Mouse (Mus musculus) inflammation-experienced regulatory T-cells, adult 16 weeks (primary cell): ENCODE data around the gene Crb3. TPM values are rescaled to one million over a fixed set of nuclear protein-coding genes. Genes with fewer than 3 reads are reported as not detected.

Source experiments
- polyA plus RNA-seq: library from polyadenylated mRNA; unstranded; fragments of 100-300 nt; shearing (Covaris generic); gene quantifications from one replicate; pipeline ENCODE4 v1.2.1, GENCODE M21; 2017

The Crb3 gene
- 3.1 TPM for polyA plus RNA-seq

DNA sequence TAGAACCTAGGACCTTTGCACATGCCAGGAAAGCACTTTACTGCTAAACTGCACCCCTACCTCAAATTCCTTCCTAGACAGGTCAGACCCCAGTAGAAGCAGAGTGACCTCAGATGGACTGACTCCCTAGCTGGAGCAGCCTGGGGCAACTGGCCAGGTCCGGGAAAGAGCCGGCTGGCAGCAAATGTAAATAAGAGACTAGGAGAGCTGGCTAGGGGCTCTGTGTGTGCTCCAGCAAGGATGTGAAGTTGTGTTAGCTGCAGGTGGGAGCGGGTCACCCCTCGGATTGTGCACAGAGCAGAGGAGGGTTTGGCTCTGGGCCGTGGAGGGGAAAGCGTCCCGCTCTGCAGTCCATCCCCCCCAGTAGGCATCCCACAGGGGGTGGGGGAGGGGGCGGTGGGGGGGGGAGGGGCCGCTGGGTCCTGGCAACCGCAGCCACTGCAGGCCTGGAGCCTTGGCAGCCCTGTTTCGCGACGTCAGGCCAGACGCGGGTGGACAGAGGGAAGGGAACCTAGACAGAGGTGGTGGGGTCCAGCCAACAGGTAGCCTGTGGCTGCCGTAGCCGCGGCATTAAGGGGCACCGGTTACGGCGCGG is at the start of gene Crb3:
Crb3 (plus strand) TSS at position 215 of the 595 bp plus-strand sequence.

DNA sequence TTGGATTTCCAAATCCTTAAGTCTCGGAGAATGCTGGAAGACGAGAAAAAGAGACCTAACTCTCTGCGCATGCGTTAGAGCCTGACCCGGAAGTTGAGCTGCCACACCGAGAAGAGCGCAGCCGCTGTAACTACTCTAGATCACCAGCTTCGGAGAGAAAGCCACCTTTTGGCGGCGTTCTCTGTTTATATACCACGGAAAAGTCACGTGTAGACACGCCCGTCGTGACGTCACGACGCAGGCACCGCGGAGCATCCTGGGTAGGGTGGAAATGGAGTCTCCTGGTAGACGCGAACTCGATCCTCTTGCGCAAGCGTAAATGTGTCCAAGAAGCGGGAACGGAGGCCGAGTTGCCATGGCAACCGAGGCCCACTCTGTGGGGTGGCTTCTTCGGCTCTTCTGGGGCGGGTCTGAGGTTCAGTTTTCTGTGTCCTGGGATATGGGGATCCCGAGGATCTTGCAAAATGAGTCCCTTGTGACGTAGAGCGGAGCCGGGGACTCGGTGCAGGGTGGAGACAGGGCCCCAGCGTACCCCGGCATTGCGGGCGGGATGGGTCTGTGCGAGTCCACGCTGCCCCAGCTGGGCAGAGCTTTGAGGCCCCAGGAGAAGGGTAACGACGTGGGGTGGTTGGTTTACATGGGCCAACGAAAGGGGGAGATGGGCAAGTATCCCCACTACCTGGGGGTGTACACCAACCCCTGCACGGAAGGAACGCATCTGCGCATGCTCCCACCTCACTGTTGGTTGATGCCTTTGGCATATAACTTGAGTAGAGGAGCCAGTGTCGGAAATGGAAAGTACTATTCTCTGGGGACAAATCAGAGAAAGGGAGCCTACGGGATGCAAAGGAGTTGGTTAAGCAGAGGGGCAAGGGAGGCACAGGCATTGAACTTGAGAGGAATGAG is 47.4 kb upstream of the Crb3 start, which contains the start of the genes Gtf2f1 and Gm17949:
Gtf2f1 (minus strand) TSS at position 53 of the 906 bp plus-strand sequence.
Gm17949 (plus strand) TSS at position 234 of the 906 bp plus-strand sequence.

DNA sequence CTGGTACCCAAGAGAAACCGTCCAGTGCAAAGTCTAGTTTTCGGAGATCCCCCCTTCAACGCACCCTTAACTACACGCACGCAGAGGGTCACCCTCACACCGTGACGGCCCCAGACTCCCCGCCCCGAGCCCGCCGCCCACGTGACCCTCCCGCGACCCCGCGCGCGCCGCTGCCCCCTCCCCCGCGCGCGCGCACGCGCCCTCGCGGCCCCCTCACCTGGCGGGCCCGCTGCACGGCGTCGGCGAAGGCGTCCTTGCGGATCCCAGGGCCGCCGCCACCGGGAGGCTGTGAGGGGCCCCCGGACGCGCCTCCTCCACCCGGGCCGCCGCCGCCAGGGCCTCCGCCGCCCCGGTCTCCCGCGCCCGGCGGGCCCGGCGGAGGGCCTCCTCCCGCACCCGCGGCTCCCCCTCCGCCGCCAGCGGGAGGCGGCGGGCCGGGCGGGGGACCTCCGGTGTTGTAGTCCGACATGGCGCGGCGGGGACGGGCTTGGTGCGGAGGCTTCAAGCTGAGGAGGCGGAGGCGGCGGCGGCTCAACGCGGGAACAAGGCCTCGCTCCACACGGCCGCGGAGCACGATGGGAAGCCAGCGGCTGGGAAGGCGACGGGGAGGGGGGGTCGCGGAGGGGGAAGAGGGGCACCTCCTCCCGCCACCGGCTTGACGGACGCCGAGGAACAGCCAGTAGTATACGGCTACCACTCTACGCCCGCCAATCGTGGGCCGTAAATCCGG is 27.8 kb upstream of the Crb3 start, which contains the start of gene Khsrp:
Khsrp (minus strand) TSS at position 592 of the 730 bp plus-strand sequence.

DNA sequence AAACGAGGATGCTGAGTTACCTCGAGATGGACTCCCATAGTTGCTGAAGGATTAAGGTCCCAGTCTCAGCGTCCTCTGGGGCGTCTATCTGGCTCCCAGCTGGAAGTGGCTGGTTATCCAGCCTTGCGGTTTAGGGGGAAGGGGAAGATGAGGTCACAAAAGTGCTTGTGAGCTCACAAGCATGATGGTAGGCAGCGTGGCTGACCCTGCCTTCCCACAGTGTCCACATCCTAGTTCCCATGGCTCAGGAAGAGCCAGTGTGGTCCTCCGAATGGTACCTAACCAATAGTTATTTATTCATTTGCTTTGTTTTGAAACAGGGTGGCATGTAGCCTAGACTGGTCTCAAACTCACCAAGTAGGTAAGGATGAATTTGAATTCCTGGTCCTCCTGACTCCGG is 17.4 kb upstream of the Crb3 start, which contains the start of gene Slc25a41:
Slc25a41 (minus strand) TSS at position 101 of the 400 bp plus-strand sequence.

DNA sequence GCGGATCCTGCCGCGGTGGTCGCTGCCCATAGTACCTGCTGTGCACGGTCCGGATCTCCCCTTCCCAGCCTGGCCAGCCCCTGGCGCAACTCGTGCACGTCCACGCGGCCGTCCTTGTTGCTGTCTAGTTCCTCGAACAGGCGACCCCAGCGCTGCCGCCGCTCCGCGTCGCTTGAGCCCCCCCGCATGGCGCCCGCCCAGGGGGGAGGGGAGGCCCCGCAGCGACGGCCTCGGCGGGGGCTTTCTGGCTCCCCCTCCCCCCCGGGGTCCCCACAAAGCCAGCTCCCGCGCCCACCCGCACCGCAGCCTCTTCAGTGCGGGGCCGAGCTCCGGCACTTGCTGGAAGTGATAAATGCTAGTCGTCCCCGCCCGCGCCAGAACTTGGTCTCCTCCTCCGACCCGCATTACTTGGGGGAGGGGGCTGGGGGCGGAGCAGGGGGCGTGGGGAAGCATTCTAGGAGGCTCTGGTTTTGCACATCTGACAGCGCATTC is 627 bp downstream of the Crb3 start, which contains the start of gene Slc25a23:
Slc25a23 (minus strand) TSS at position 378 of the 492 bp plus-strand sequence.

DNA sequence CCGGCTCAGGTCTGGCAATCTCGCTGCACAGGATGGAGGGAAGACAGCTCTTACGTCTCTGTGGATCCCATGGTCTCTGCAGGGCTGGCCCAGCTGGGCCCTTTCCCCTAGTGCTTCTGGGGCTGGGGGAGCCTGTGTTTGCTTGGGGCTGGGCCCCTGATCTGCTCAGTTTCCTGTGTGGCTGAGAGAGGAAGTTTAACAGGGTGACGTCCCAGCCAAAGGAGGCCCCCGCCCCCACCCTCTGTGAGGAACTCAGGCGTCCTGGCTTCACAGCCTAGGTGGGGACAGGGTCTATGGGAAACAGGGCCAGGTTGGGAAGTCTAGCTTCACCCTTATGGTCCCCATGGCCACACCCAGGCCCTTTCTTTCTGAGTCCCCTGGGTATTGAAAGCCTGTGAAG is 19.4 kb downstream of the Crb3 start, which contains the start of gene Dennd1c:
Dennd1c (minus strand) TSS at position 179 of the 400 bp plus-strand sequence.

DNA sequence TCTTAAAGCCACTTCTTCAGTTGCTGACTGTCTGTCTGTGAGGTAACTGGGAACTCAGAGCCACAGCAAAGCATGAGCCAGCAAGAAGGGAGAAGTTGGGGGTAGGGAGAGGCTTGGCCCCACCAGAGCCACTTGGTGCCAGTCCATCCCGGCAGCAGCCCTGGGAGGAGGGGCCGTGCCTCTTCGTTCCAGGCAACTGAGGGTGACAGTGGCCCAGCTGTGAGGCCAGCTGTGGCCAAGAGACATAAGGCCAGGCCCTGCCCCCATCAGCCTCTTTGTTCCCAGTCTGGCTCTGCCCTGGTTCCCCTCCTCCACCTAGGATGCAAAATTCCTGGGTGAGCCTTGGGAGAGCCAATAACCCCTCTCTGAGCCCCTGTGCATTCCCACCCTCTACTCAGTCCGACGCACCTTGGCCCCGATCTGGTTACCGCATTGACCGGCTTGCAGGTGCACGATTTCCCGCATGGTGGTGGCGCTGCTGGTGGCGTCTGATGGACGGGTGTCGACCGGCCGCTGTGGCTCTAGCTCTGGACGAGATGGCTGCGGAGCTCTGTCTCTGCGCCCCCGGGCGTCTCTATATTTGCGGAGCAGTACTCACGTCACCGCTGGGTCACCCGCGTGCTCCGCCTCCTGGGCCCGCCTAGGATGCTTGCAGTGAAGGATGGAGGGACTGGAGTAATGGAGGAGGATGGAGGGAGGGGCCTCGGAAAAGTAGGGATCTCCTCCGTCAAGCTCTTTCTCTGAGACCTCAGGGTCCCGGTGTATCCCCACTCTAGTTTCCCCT is 28.3 kb downstream of the Crb3 start, which contains the start of gene Tubb4a:
Tubb4a (minus strand) TSS at position 734 of the 784 bp plus-strand sequence.

DNA sequence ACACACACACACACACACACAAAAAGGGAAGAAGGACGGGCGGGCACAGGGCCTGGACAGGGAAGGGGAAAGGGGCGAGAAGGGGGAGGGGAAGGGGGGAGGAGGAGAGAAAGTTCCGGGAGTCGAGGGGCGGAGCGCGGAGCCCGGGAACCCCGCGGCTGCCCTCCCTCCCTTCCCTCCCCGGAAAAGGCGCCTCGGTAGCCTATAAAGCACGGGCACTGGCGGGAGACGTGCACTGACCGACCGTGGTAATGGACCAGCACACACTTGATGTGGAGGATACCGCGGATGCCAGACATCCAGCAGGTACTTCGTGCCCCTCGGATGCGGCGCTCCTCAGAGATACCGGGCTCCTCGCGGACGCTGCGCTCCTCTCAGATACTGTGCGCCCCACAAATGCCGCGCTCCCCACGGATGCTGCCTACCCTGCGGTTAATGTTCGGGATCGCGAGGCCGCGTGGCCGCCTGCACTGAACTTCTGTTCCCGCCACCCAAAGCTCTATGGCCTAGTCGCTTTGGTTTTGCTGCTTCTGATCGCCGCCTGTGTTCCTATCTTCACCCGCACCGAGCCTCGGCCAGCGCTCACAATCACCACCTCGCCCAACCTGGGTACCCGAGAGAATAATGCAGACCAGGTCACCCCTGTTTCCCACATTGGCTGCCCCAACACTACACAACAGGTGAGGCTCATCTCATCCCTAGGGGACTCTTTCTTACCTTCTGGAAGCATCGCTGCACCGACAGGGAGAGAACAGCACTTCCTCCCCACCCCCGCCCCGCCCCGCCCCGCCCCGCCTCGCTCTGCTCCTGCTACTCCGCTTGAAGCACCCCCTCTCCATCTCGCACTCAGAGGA is 46.5 kb downstream of the Crb3 start, which contains the start of gene Tnfsf9:
Tnfsf9 (plus strand) TSS at position 145 of the 854 bp plus-strand sequence.

Other genes starting within 250 kb of the Crb3 start
- gene Rfx2, start 228.1 kb upstream of the Crb3 start, polyA plus RNA-seq: 1.4 TPM
- not detected for gene Acsbg2, start 184.7 kb upstream of the Crb3 start, polyA plus RNA-seq
- 0.11 TPM for gene 1700061G19Rik, start 183.6 kb upstream of the Crb3 start, polyA plus RNA-seq
- 4.8 TPM for gene Mllt1, start 123.7 kb upstream of the Crb3 start, polyA plus RNA-seq
- gene Acer1, start 77.0 kb upstream of the Crb3 start, polyA plus RNA-seq: not detected
- 94.9 TPM for gene Clpp, start 68.8 kb upstream of the Crb3 start, polyA plus RNA-seq
- gene Alkbh7, start 61.8 kb upstream of the Crb3 start, polyA plus RNA-seq: 37.9 TPM
- gene Pspn, start 59.1 kb upstream of the Crb3 start, polyA plus RNA-seq: 1.8 TPM
- gene Gtf2f1, start 47.8 kb upstream of the Crb3 start, polyA plus RNA-seq: 93.0 TPM
- 0.93 TPM for gene Gm17949, start 47.6 kb upstream of the Crb3 start, polyA plus RNA-seq
- gene Khsrp, start 27.6 kb upstream of the Crb3 start, polyA plus RNA-seq: 7.8 TPM
- not detected for gene Slc25a41, start 17.5 kb upstream of the Crb3 start, polyA plus RNA-seq
- 3.8 TPM for gene Slc25a23, start 758 bp downstream of the Crb3 start, polyA plus RNA-seq
- gene Dennd1c, start 19.4 kb downstream of the Crb3 start, polyA plus RNA-seq: 327 TPM
- gene Tubb4a, start 28.7 kb downstream of the Crb3 start, polyA plus RNA-seq: 2.0 TPM
- gene Tnfsf9, start 46.2 kb downstream of the Crb3 start, polyA plus RNA-seq: 10.2 TPM
- gene Cd70, start 90.7 kb downstream of the Crb3 start, polyA plus RNA-seq: 0.35 TPM
- 11.9 TPM for gene Tnfsf14, start 135.1 kb downstream of the Crb3 start, polyA plus RNA-seq
- gene C3, start 169.0 kb downstream of the Crb3 start, polyA plus RNA-seq: 3.4 TPM
- gene Gpr108, start 189.3 kb downstream of the Crb3 start, polyA plus RNA-seq: 103 TPM
- gene Trip10, start 190.3 kb downstream of the Crb3 start, polyA plus RNA-seq: 8.6 TPM
- gene Vav1, start 220.0 kb downstream of the Crb3 start, polyA plus RNA-seq: 253 TPM